Mouse (Mus musculus) heart, embryonic 15.5 days (tissue): ENCODE measurements at regions not wholly inside any gene's neighbourhood (a gene's known extent, or its start where the extent isn't known, plus 50 kb on each side); places are given as distances from the start of the nearest gene placed in this dataset.

Source experiments
- ATAC-seq: fragments of 200-750 bp; cut with Nextera tagmentation; replicated peaks from 2 replicates; pipeline ENCODE4 v1.8.0; 2017; ENCODE audit warnings: low read depth, moderate TSS enrichment; ENCODE audit not compliant: insufficient number of reproducible peaks, insufficient read depth, low FRiP score
- H3K27ac ChIP-seq: fragments of 300-500 bp; sonication (generic); 2 replicates; pipeline ENCODE4 v1.5.1; 2015; ENCODE audit warnings: mild to moderate bottlenecking, inconsistent platforms
- H3K27me3 ChIP-seq: fragments of 300-500 bp; sonication (generic); 2 replicates; pipeline ENCODE4 v1.6.1; 2015; ENCODE audit warnings: inconsistent platforms
- H3K36me3 ChIP-seq: fragments of 300-500 bp; sonication (generic); 2 replicates; pipeline ENCODE4 v1.6.1; 2015; ENCODE audit warnings: mild to moderate bottlenecking, inconsistent platforms
- H3K4me1 ChIP-seq: fragments of 300-500 bp; sonication (generic); replicated peaks from 2 replicates; pipeline ENCODE4 v1.6.1; 2015; ENCODE audit warnings: inconsistent platforms
- H3K4me2 ChIP-seq: fragments of 300-500 bp; sonication (generic); 2 replicates; pipeline ENCODE4 v1.6.1; 2015; ENCODE audit warnings: inconsistent platforms, mild to moderate bottlenecking, moderate library complexity
- H3K4me3 ChIP-seq: fragments of 300-500 bp; sonication (generic); 2 replicates; pipeline ENCODE4 v1.5.1; 2015; ENCODE audit warnings: mild to moderate bottlenecking, inconsistent platforms
- H3K9ac ChIP-seq: fragments of 300-500 bp; sonication (generic); 2 replicates; pipeline ENCODE4 v1.6.1; 2015; ENCODE audit warnings: mild to moderate bottlenecking, inconsistent platforms
- H3K9me3 ChIP-seq: fragments of 300-500 bp; sonication (generic); replicated peaks from 2 replicates; pipeline ENCODE4 v1.6.1; 2016; ENCODE audit warnings: inconsistent platforms
- WGBS: fragments of 180-500 bp; shearing (Covaris S2); methylation state at CpG from one replicate; pipeline ENCODE4 v1.1.7; 2015; ENCODE audit warnings: mixed read lengths; 5-methylcytosine and 5-hydroxymethylcytosine counted together

GRCm38 (mm10) chr6:141034824-141035223 lies 214.2 kb upstream of the Pde3a start:
- H3K27ac ChIP-seq = no peak overlapping the region
- H3K9me3 ChIP-seq = no peaks in the 10 kb centered on the region
- no peaks in the 10 kb centered on the region for H3K36me3 ChIP-seq
- H3K4me3 ChIP-seq = no peak overlapping the region
- H3K9ac ChIP-seq = no peak overlapping the region
- ATAC-seq = no peak
- no peaks in the 10 kb centered on the region for H3K4me1 ChIP-seq
- H3K4me2 ChIP-seq = no peak overlapping the region
- 66% methylated on average over 5 of the region's 5 CpGs for WGBS
- no peaks in the 10 kb centered on the region for H3K27me3 ChIP-seq

- Histone ChIP-seq H3K9ac (no peak overlapping the region), H3K9me3 (no peaks in the 10 kb centered on the region), H3K27me3 (no peaks in the 10 kb centered on the region), H3K4me1 (peaks cover 3% of the 10 kb centered on the region; the same call in 1 of the 2 replicates), H3K4me3 (no peak overlapping the region), H3K27ac (peak overlapping the region; percentile 60), H3K4me2 (peak overlapping the region; percentile 27), H3K36me3 (no peaks in the 10 kb centered on the region)
- 32% methylated on average over 5 of the region's 5 CpGs for WGBS
- ATAC-seq = peak; percentile 75
Measured at GRCm38 (mm10) chr6:141041358-141041757, 207.7 kb upstream of the Pde3a start.

GRCm38 (mm10) chr6:141041781-141042625 lies 207.1 kb upstream of the Pde3a start:
- peak overlapping the region; percentile 60 for H3K27ac ChIP-seq
- H3K4me1 ChIP-seq = peaks cover 3% of the 10 kb centered on the region; the same call in 1 of the 2 replicates
- 44% methylated on average over 16 of the region's 16 CpGs for WGBS
- ATAC-seq = peak; percentile 73
- no peaks in the 10 kb centered on the region for H3K36me3 ChIP-seq
- H3K4me2 ChIP-seq = peak overlapping the region; percentile 27
- no peaks in the 10 kb centered on the region for H3K27me3 ChIP-seq
- H3K4me3 ChIP-seq = no peak overlapping the region; the same call in 1 of the 2 replicates
- no peak overlapping the region for H3K9ac ChIP-seq
- no peaks in the 10 kb centered on the region for H3K9me3 ChIP-seq

GRCm38 (mm10) chr6:141048271-141048670 lies 200.8 kb upstream of the Pde3a start:
- no peak overlapping the region for H3K4me3 ChIP-seq
- no peak overlapping the region for H3K4me2 ChIP-seq
- no peak overlapping the region for H3K9ac ChIP-seq
- no peaks in the 10 kb centered on the region for H3K36me3 ChIP-seq
- 80% methylated on average over 2 of the region's 2 CpGs for WGBS
- no peak overlapping the region for H3K27ac ChIP-seq
- H3K4me1 ChIP-seq = no peaks in the 10 kb centered on the region
- no peak for ATAC-seq
- no peaks in the 10 kb centered on the region for H3K27me3 ChIP-seq
- H3K9me3 ChIP-seq = no peaks in the 10 kb centered on the region

- Histone ChIP-seq H3K4me3 (no peak overlapping the region), H3K9me3 (no peaks in the 10 kb centered on the region), H3K9ac (no peak overlapping the region), H3K27me3 (no peaks in the 10 kb centered on the region), H3K27ac (no peak overlapping the region), H3K36me3 (no peaks in the 10 kb centered on the region), H3K4me2 (no peak overlapping the region), H3K4me1 (no peaks in the 10 kb centered on the region)
- ATAC-seq = no peak
- WGBS = 71% methylated on average over 11 of the region's 11 CpGs
Measured at GRCm38 (mm10) chr6:141050038-141050684, 198.9 kb upstream of the Pde3a start.

- no peak overlapping the region for H3K4me2 ChIP-seq
- no peak overlapping the region for H3K27ac ChIP-seq
- 67% methylated on average over 7 of the region's 7 CpGs for WGBS
- no peaks in the 10 kb centered on the region for H3K27me3 ChIP-seq
- H3K9me3 ChIP-seq = 0 out of 2 replicates have a peak, but pooled peaks cover 4% of the 10 kb centered on the region
- ATAC-seq = no peak
- H3K9ac ChIP-seq = no peak overlapping the region
- no peak overlapping the region for H3K4me3 ChIP-seq
- H3K4me1 ChIP-seq = no peaks in the 10 kb centered on the region
- H3K36me3 ChIP-seq = no peaks in the 10 kb centered on the region
Measured at GRCm38 (mm10) chr6:141054026-141054425, 195.0 kb upstream of the Pde3a start.

- H3K4me1 ChIP-seq = no peaks in the 10 kb centered on the region
- H3K27ac ChIP-seq = peak overlapping the region; percentile 49
- no peak overlapping the region for H3K9ac ChIP-seq
- peak; percentile 79 for ATAC-seq
- H3K4me3 ChIP-seq = no peak overlapping the region
- H3K9me3 ChIP-seq = 0 out of 2 replicates have a peak, but pooled peaks cover 4% of the 10 kb centered on the region
- no peaks in the 10 kb centered on the region for H3K36me3 ChIP-seq
- 62% methylated on average over 11 of the region's 11 CpGs for WGBS
- no peak overlapping the region for H3K4me2 ChIP-seq
- H3K27me3 ChIP-seq = no peaks in the 10 kb centered on the region
Measured at GRCm38 (mm10) chr6:141059250-141059916, 189.7 kb upstream of the Pde3a start.

- no peaks in the 10 kb centered on the region for H3K9me3 ChIP-seq
- no peak for ATAC-seq
- no peaks in the 10 kb centered on the region for H3K27me3 ChIP-seq
- no peak overlapping the region for H3K27ac ChIP-seq
- H3K36me3 ChIP-seq = no peaks in the 10 kb centered on the region
- WGBS = 80% methylated on average over 4 of the region's 4 CpGs
- H3K4me1 ChIP-seq = no peaks in the 10 kb centered on the region
- no peak overlapping the region for H3K4me2 ChIP-seq
- no peak overlapping the region for H3K4me3 ChIP-seq
- no peak overlapping the region for H3K9ac ChIP-seq
Measured at GRCm38 (mm10) chr6:141065724-141066123, 183.3 kb upstream of the Pde3a start.

GRCm38 (mm10) chr6:141068861-141069467 lies 180.1 kb upstream of the Pde3a start:
- no peak overlapping the region for H3K4me2 ChIP-seq
- H3K27me3 ChIP-seq = no peaks in the 10 kb centered on the region
- 83% methylated on average over 6 of the region's 6 CpGs for WGBS
- no peak overlapping the region for H3K27ac ChIP-seq
- H3K36me3 ChIP-seq = no peaks in the 10 kb centered on the region
- H3K4me1 ChIP-seq = no peaks in the 10 kb centered on the region
- no peaks in the 10 kb centered on the region for H3K9me3 ChIP-seq
- no peak for ATAC-seq
- H3K9ac ChIP-seq = no peak overlapping the region
- H3K4me3 ChIP-seq = no peak overlapping the region

- Histone ChIP-seq H3K4me3 (no peak overlapping the region), H3K4me2 (no peak overlapping the region), H3K27me3 (no peaks in the 10 kb centered on the region), H3K9me3 (no peaks in the 10 kb centered on the region), H3K9ac (no peak overlapping the region), H3K36me3 (no peaks in the 10 kb centered on the region), H3K4me1 (no peaks in the 10 kb centered on the region), H3K27ac (no peak overlapping the region)
- no peak for ATAC-seq
- WGBS = 82% methylated on average over 6 of the region's 6 CpGs
Measured at GRCm38 (mm10) chr6:141069896-141070295, 179.2 kb upstream of the Pde3a start.

GRCm38 (mm10) chr6:141071507-141071906 lies 177.6 kb upstream of the Pde3a start:
- no peak for ATAC-seq

More at GRCm38 (mm10) chr6:141071507-141071906, 177.6 kb upstream of the Pde3a start:
- Histone ChIP-seq H3K9me3 (no peaks in the 10 kb centered on the region), H3K36me3 (no peaks in the 10 kb centered on the region), H3K27me3 (no peaks in the 10 kb centered on the region), H3K4me1 (no peaks in the 10 kb centered on the region), H3K4me3 (no peak overlapping the region), H3K9ac (no peak overlapping the region), H3K27ac (no peak overlapping the region), H3K4me2 (no peak overlapping the region)
- WGBS = 71% methylated on average over 2 of the region's 2 CpGs
